Mouse (Mus musculus): ENCODE data around the gene Uimc1.

DNA sequence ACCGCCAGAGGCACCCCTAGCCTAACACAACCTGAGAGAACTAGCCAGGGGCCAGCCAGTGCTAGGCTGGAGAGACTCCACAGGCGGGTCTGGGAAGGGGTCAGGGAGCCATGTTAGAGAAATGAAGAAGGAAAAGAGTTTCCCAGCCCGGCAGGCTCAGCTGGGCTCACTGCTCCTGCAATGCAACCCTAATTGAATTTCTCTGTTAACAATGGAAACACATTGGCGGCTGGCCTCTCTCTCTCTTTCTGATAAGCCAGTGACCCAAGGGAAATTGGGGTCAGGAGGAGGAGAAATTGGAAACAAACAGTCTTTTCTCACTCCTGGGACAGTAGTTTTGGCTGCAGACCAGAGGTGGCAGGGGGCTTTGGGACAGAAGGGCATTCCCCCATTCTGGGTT, 105.5 kb downstream of the Uimc1 start:
- no peak for TF ChIP-seq EP300 (IDR thresholded peaks at IDR 0.05; ENCODE audit: low read length)
- no peak for TF ChIP-seq RCOR1 (conservative IDR thresholded peaks at IDR 0.05; ENCODE audit: low read depth, low read length)
- TF ChIP-seq POLR2A (IDR thresholded peaks at IDR 0.05; ENCODE audit: low read depth, low read length) = no peak
- TF ChIP-seq ZKSCAN1 (IDR thresholded peaks at IDR 0.05; ENCODE audit: borderline replicate concordance, low read depth, low read length) = no peak
- TF ChIP-seq ZC3H11A (IDR thresholded peaks at IDR 0.05; ENCODE audit: low read depth, low read length) = no peak
- TF ChIP-seq USF1 (IDR thresholded peaks at IDR 0.05; ENCODE audit: low read depth, low read length) = no peak
- TF ChIP-seq CTCF (conservative IDR thresholded peaks at IDR 0.05 in 1 of 2, IDR thresholded peaks at IDR 0.05 in 1 of 2; ENCODE audit: low read depth in 2 of 2, low read length in 2 of 2) = no peak
- no peak for TF ChIP-seq MXI1 (IDR thresholded peaks at IDR 0.05; ENCODE audit: low read depth, low read length)
- TF ChIP-seq ZNF384 (IDR thresholded peaks at IDR 0.05; ENCODE audit: low read depth, low read length) = no peak
- no peak for TF ChIP-seq RAD21 (IDR thresholded peaks at IDR 0.05; ENCODE audit: low read depth, low read length)
- no peak for TF ChIP-seq MAX (IDR thresholded peaks at IDR 0.05; ENCODE audit: low read length)
- TF ChIP-seq ELF1 (IDR thresholded peaks at IDR 0.05; ENCODE audit: low read depth, low read length) = no peak
- no peak for TF ChIP-seq ZMIZ1 (IDR thresholded peaks at IDR 0.05; ENCODE audit: low read depth, low read length)
- no peak for TF ChIP-seq SMC3 (IDR thresholded peaks at IDR 0.05; ENCODE audit: low read depth, low read length)

All from CH12.LX (cell line).